Mouse (Mus musculus): ENCODE results near the gene Copz1. TPM values are rescaled to one million over a fixed set of nuclear protein-coding genes. Genes with fewer than 3 reads are reported as not detected.
A peak's percentile ranks its signal among the peaks of the same experiment; 100 is the strongest.

Copz1 gene
- polyA plus RNA-seq, 1 experiment from 2014 or later = 155 TPM

DNA sequence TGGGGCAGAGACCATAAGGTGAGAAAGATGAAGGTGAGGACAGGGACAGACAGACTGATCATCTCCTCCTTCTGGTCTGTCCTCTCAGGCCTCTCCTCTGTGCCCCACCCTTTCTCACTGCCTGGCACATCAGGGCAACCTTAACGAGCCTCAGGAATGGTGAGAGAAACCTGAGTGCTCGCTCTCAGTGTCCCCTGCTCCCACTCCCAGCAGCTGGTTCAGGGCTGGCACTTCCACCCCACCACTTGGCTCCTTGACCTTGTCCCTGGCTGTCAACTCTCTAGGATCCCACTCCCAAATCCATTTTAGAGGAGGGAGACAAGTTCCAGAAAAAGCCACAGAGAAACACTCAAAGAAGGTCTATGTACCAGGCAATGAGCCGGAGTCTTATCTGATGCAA lies 62.5 kb downstream of the Copz1 start:
- peaks cover 4% of the 10 kb centered on the region; the same call in 1 of the 2 replicates for H3K4me1 ChIP-seq (ENCODE audit: control insufficient read depth, insufficient read depth, low read length)

DNA sequence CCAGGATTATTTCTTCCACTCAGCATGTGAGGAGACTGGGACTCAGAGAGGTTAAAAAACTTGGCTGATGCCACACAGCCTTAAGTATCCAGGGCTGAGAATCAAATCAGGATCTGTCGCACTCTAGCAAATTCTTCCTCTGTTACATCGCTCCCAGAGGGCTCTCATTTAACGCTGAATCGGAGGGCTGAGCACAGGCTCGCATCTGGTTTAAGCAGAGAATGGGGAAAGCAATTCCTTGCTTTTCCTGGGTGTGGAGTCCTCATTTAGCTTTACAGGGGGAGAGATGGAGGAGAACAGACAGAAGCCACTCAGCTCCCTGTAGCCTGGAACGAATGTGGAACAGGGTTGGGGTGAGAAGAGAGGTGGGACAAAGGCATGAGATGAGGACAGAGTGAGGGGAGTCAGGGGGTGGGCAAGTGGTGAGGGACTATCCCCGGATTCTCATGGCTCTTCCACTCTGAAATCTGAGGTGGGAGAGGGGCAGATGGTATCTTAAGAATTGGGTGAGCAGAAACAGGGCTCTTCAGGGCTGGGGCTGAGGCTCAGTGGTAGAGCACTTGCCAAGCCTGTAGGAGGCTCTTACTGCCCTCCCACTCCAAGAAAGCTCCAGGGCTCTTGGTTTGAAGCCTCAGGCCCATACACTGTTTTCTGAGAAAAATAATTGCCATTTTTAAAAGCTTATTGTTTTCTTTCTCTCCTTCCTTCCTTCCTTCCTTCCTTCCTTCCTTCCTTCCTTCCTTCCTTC lies 63.1 kb downstream of the Copz1 start:
- peaks cover 26% of the 10 kb centered on the region for H3K27me3 ChIP-seq (ENCODE audit: control insufficient read depth, insufficient read depth, low read length)
- H3K4me3 ChIP-seq (ENCODE audit: low read length) = no peak overlapping the region
- H3K4me1 ChIP-seq (ENCODE audit: control insufficient read depth, insufficient read depth, low read length) = peaks cover 6% of the 10 kb centered on the region
- no peak overlapping the region for H3K4me2 ChIP-seq (ENCODE audit: low read depth, low read length)
- H3K9ac ChIP-seq (ENCODE audit: low read length) = no peak overlapping the region
- no peaks in the 10 kb centered on the region for H3K36me3 ChIP-seq (ENCODE audit: control insufficient read depth, insufficient read depth)
- 29% methylated on average over 7 of the region's 7 CpGs for WGBS
- no peak for ATAC-seq (replicated peaks; ENCODE audit: extremely low read depth, insufficient read depth, low FRiP score)
- no peak overlapping the region for H3K27ac ChIP-seq (ENCODE audit: low read length)
- H3K9me3 ChIP-seq (replicated peaks; ENCODE audit: control insufficient read depth, low read length) = no peaks in the 10 kb centered on the region

More for the DNA sequence above, 62.5 kb downstream of the Copz1 start:
- WGBS = 59% methylated on average over 3 of the region's 3 CpGs
- ATAC-seq (replicated peaks; ENCODE audit: extremely low read depth, insufficient read depth, low FRiP score) = no peak
- no peaks in the 10 kb centered on the region for H3K9me3 ChIP-seq (replicated peaks; ENCODE audit: control insufficient read depth, low read length)
- no peak overlapping the region for H3K9ac ChIP-seq (ENCODE audit: low read length)
- H3K4me3 ChIP-seq (ENCODE audit: low read length) = no peak overlapping the region
- H3K36me3 ChIP-seq (ENCODE audit: control insufficient read depth, insufficient read depth) = no peaks in the 10 kb centered on the region
- H3K27me3 ChIP-seq (ENCODE audit: control insufficient read depth, insufficient read depth, low read length) = peaks cover 23% of the 10 kb centered on the region
- no peak overlapping the region for H3K4me2 ChIP-seq (ENCODE audit: low read depth, low read length)
- H3K27ac ChIP-seq (ENCODE audit: low read length) = no peak overlapping the region

DNA sequence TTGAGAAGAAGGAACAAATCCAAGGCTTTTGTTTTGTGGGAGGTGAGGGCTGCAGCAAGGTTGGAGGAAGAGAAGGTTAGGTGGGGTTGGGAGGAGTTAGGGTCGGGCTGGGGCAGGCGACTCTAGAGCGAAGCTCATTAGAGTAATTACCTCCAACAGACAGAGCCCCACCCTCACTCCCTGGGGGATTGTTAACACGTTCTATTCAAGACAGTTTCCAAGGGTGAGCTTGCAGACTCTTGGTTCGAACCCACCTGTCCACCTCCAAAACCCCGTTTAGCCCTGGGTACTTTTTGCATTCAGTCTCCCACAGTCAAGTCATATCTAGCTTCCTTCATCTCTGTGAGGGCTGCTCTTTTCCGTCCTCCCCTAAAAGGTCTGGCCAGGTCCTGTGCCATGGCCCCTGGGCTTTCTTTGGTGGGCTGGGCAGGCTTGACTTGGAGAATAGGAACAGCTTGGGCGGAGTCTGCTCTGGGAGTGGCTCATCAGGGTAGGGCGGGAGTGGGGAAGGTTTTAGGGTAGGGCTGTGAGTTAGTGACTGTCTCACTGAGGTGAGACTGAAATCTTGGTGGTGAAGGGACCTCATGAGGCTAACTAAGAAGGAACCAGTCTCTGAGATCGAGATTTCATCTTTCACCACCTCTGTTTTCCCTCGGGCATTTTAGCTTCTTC lies 64.6 kb downstream of the Copz1 start:
- Histone ChIP-seq H3K9me3 (replicated peaks; ENCODE audit: control insufficient read depth, low read length) (no peaks in the 10 kb centered on the region), H3K36me3 (ENCODE audit: control insufficient read depth, insufficient read depth) (no peaks in the 10 kb centered on the region), H3K4me1 (ENCODE audit: control insufficient read depth, insufficient read depth, low read length) (peaks cover 12% of the 10 kb centered on the region), H3K4me2 (ENCODE audit: low read depth, low read length) (no peak overlapping the region), H3K4me3 (ENCODE audit: low read length) (no peak overlapping the region), H3K27ac (ENCODE audit: low read length) (no peak overlapping the region), H3K27me3 (ENCODE audit: control insufficient read depth, insufficient read depth, low read length) (peaks cover 38% of the 10 kb centered on the region), H3K9ac (ENCODE audit: low read length) (no peak overlapping the region)
- ATAC-seq (replicated peaks; ENCODE audit: extremely low read depth, insufficient read depth, low FRiP score) = no peak
- 35% methylated on average over 11 of the region's 11 CpGs for WGBS

DNA sequence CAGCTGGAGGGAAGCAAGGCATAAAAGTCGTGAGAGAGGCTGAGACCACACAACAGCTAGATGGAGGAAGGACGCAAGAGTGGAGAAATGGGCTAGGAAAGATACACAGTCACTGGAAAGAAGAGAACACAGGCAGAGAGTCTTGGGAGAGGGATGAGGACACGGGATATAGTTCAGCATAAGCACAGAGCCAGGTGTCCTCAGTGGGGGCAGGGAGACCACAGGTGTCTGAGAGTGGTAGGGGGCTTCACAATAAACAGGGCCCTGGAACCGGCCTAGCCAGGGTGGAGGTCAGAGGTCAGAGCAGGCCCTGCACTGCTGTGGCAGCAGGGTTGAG lies 66.3 kb downstream of the Copz1 start:
- H3K27me3 ChIP-seq (ENCODE audit: control insufficient read depth, insufficient read depth, low read length) = peaks cover 38% of the 10 kb centered on the region

DNA sequence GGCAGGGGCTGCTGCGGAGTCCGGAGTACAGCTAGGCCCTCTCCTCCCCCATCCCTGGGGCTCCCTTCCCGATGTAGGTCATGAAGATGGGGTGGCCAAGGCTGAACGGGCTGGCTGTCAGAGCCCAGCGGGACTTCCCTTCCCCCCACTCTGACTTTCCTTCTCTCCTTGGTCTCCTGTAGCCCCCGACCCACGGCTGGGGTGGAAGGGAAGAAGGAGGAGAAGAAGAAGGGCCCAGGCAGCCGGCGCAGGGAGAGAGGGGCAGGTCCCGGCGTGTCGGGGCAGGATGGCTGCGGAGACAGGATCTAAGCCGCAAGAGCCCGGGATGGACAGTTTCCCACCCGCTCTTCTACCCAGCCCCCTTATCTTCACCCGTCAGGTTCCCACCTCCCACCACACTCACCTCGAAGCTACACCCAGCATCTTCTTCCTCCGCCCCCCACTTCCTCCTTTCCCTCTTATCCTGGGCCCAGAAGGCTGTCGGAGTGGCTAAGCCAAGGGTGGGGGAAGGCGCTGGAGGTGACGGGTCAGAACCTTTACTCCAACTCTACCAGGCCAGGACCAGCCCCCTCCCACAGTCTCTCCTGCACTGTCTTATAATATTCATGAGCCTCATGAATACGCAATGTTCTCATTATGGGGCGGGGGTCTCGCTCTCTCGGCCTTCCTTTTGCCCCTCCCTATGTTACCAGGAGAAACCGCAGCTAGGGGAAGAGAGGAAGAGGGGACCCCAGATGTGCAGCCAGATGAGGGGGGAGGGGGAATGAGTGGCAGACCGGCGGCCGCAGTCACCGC lies 66.8 kb downstream of the Copz1 start:
- WGBS = 7% methylated on average over 29 of the region's 31 CpGs
- Histone ChIP-seq H3K4me1 (ENCODE audit: control insufficient read depth, insufficient read depth, low read length) (peaks cover 19% of the 10 kb centered on the region), H3K36me3 (ENCODE audit: control insufficient read depth, insufficient read depth) (peaks cover 2% of the 10 kb centered on the region), H3K4me2 (ENCODE audit: low read depth, low read length) (peak overlapping the region; percentile 75), H3K4me3 (ENCODE audit: low read length) (peak overlapping the region; percentile 64), H3K27ac (ENCODE audit: low read length) (no peak overlapping the region), H3K9ac (ENCODE audit: low read length) (peak overlapping the region; percentile 67), H3K9me3 (replicated peaks; ENCODE audit: control insufficient read depth, low read length) (no peaks in the 10 kb centered on the region), H3K27me3 (ENCODE audit: control insufficient read depth, insufficient read depth, low read length) (peaks cover 38% of the 10 kb centered on the region)
- peak; percentile 15 for ATAC-seq (replicated peaks; ENCODE audit: extremely low read depth, insufficient read depth, low FRiP score)

More for the DNA sequence above, 66.3 kb downstream of the Copz1 start:
- Histone ChIP-seq H3K27ac (ENCODE audit: low read length) (no peak overlapping the region), H3K9ac (ENCODE audit: low read length) (no peak overlapping the region), H3K4me3 (ENCODE audit: low read length) (peak overlapping the region; percentile 64), H3K4me2 (ENCODE audit: low read depth, low read length) (no peak overlapping the region; the same call in 1 of the 2 replicates), H3K4me1 (ENCODE audit: control insufficient read depth, insufficient read depth, low read length) (peaks cover 19% of the 10 kb centered on the region), H3K9me3 (replicated peaks; ENCODE audit: control insufficient read depth, low read length) (no peaks in the 10 kb centered on the region), H3K36me3 (ENCODE audit: control insufficient read depth, insufficient read depth) (no peaks in the 10 kb centered on the region; the same call in 1 of the 2 replicates)
- ATAC-seq (replicated peaks; ENCODE audit: extremely low read depth, insufficient read depth, low FRiP score) = no peak
- WGBS = 59% methylated on average over 4 of the region's 4 CpGs

DNA sequence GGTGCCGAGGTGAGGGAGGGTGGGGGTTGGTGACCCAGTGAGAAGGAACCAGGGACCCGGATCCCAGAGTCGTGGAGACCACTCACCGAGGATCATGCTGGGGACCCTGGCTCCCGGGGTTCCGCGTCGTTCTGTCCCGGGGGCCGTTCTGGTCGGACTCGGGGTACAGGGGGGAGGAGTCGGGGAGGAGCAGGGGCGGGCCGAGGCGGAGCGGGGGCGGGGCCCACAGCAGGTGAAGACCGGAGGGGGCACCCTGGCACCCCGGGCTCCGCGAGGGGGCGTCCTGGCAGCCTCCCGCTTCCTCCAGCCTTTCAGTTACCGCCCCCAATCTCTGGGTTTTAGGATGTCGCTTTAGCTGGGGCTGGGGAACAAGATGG lies 67.4 kb downstream of the Copz1 start, which contains the start of gene Zfp385a:
Gene Zfp385a (minus strand): TSS at position 133 of the 377 bp plus-strand sequence.
- WGBS = under 1% methylated on average over 26 of the region's 26 CpGs
- peak; percentile 26 for ATAC-seq (replicated peaks; ENCODE audit: extremely low read depth, insufficient read depth, low FRiP score)
- peaks cover 38% of the 10 kb centered on the region for H3K27me3 ChIP-seq (ENCODE audit: control insufficient read depth, insufficient read depth, low read length)

DNA sequence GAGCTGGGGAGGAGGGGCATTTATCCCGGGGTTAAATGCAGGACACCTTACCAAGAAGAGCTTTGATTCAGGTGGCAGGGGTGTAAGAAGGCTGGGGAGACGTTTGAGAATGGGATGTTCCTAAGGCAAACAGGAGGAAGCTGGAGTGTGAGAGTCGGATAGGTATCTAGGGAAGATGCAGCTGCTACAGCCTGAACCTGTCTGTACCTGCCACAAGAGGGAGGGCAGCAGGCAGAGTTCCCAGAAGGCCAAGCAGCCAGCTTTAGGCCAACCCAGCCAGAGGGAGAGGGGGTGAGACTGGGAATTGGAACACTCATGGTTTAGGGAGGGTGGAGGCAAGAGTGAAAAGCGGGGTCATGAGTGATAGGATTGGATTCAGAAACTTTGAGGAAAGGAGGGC lies 68.3 kb downstream of the Copz1 start:
- Histone ChIP-seq H3K9me3 (replicated peaks; ENCODE audit: control insufficient read depth, low read length) (no peaks in the 10 kb centered on the region), H3K27ac (ENCODE audit: low read length) (no peak overlapping the region), H3K4me2 (ENCODE audit: low read depth, low read length) (0 out of 2 replicates have a peak overlapping the region, but pooled peaks have one; percentile 75), H3K9ac (ENCODE audit: low read length) (no peak overlapping the region), H3K27me3 (ENCODE audit: control insufficient read depth, insufficient read depth, low read length) (peaks cover 35% of the 10 kb centered on the region), H3K36me3 (ENCODE audit: control insufficient read depth, insufficient read depth) (peaks cover 14% of the 10 kb centered on the region), H3K4me1 (ENCODE audit: control insufficient read depth, insufficient read depth, low read length) (peaks cover 19% of the 10 kb centered on the region), H3K4me3 (ENCODE audit: low read length) (peak overlapping the region; percentile 64; the same call in 1 of the 2 replicates)
- no peak for ATAC-seq (replicated peaks; ENCODE audit: extremely low read depth, insufficient read depth, low FRiP score)
- 25% methylated on average over 4 of the region's 4 CpGs for WGBS

More for the DNA sequence above, 67.4 kb downstream of the Copz1 start, which contains the start of gene Zfp385a:
- H3K36me3 ChIP-seq (ENCODE audit: control insufficient read depth, insufficient read depth) = peaks cover 7% of the 10 kb centered on the region
- peak within 1 kb of the TSS; percentile 67 for H3K9ac ChIP-seq (ENCODE audit: low read length)
- peak within 1 kb of the TSS; percentile 75 for H3K4me2 ChIP-seq (ENCODE audit: low read depth, low read length)
- no peaks in the 10 kb centered on the region for H3K9me3 ChIP-seq (replicated peaks; ENCODE audit: control insufficient read depth, low read length)
- peaks cover 19% of the 10 kb centered on the region for H3K4me1 ChIP-seq (ENCODE audit: control insufficient read depth, insufficient read depth, low read length)
- H3K27ac ChIP-seq (ENCODE audit: low read length) = no peak within 1 kb of the TSS
- peak within 1 kb of the TSS; percentile 64 for H3K4me3 ChIP-seq (ENCODE audit: low read length)

DNA sequence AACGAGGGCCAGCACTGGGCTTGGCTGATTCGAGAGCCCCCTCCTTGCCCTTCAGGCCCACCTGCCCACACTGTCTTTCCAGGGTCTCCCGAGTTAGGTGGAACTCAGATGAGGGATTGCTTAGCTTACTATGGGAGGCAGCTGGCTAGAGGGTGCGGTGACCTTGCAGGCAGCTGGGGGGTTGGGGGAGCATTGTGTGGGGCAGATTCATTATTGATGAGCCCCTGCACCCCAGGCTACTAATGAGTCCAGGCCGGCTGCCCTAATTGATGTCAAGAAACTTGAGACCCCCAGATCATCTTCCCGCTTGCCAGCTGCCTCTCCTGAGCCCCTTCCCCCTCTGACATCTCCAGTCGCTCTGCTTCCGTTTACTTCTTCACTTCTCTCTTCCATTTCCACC lies 69.0 kb downstream of the Copz1 start:
- H3K36me3 ChIP-seq (ENCODE audit: control insufficient read depth, insufficient read depth) = peaks cover 22% of the 10 kb centered on the region
- peaks cover 19% of the 10 kb centered on the region for H3K4me1 ChIP-seq (ENCODE audit: control insufficient read depth, insufficient read depth, low read length)
- no peak overlapping the region for H3K4me3 ChIP-seq (ENCODE audit: low read length)
- no peak overlapping the region for H3K27ac ChIP-seq (ENCODE audit: low read length)
- no peak overlapping the region for H3K4me2 ChIP-seq (ENCODE audit: low read depth, low read length)
- H3K27me3 ChIP-seq (ENCODE audit: control insufficient read depth, insufficient read depth, low read length) = peaks cover 35% of the 10 kb centered on the region
- no peak overlapping the region for H3K9ac ChIP-seq (ENCODE audit: low read length)
- no peaks in the 10 kb centered on the region for H3K9me3 ChIP-seq (replicated peaks; ENCODE audit: control insufficient read depth, low read length)
- no peak for ATAC-seq (replicated peaks; ENCODE audit: extremely low read depth, insufficient read depth, low FRiP score)
- whole genome bisulfite sequencing = 63% methylated on average over 8 of the region's 8 CpGs
